Mouse (Mus musculus) layer of hippocampus, postnatal 14 days (tissue): Measurements from ENCODE around the gene B3gnt7. TPM values are rescaled to one million over a fixed set of nuclear protein-coding genes. Genes with fewer than 3 reads are reported as not detected.

Experiments
- DNase-seq, 2 experiments: peaks; one replicate each; pipeline ENCODE4 v3.0.0; 2021 to 2022; ENCODE audit warnings: low spot score in 2 of 2, mixed read lengths in 1 of 2
- long read RNA-seq, 2 experiments: library from polyadenylated mRNA; stranded (forward); transcript quantifications; one replicate each; pipeline ENCODE4 v2.0.0; 2021
- total RNA-seq, 2 experiments: library from RNA; stranded (reverse); gene quantifications; 2 replicates each; pipeline ENCODE4 v1.2.3; 2021

The B3gnt7 gene
- total RNA-seq = 1 to 10 TPM; 2.4 to 2.6 TPM
- long read RNA-seq, experiment 1, partial matches to known transcripts = 0 of 1 reads
- long read RNA-seq, experiment 1, other reads (novel, unspliced or antisense) = 1 of 1 reads
- long read RNA-seq, experiment 2, partial matches to known transcripts = 0 of 1 reads
- long read RNA-seq, experiment 2, other reads (novel, unspliced or antisense) = 0 of 1 reads

DNA sequence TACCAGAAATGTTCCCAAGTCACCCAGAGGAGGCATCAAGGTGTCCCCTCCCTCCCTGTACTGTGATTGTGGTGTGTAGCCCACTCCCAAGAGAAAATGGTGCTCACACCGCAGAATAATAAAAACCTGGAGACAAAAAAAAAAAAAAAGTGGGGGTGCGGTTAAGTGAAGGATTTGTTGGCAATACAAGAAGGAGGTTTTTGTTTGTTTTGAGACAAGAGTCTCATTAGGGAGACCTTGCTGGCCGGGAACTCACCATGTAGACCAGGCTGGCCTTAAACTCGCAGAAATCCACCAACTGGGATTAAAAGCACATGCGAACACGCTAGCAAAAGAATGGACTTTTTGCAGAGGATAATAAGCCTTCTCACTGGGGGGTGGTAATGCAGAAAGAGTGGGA lies at the start of gene B3gnt7:
TSS of gene B3gnt7 (plus strand) at position 301 of the 400 bp plus-strand sequence.
- DNase-seq = no peak

DNA sequence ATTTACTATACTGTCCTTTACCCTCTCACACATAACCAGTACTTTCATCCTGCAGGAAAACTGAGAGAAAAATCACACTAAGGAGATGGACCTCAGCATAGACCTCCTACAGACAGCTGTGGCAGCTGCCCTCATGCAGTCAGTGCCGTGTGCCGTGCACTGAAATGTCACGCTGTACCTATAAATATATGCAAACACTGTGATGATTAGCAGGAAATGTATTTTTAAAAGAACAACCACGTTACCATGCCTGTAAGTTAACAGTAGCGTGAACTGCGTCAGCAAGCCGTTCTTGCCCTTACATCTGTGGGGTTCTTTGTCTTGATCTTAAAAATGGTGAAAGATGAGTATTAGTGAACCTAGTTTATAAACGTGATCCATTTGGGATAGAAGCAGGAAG lies 49.2 kb upstream of the B3gnt7 start:
- DNase-seq = no peak

DNA sequence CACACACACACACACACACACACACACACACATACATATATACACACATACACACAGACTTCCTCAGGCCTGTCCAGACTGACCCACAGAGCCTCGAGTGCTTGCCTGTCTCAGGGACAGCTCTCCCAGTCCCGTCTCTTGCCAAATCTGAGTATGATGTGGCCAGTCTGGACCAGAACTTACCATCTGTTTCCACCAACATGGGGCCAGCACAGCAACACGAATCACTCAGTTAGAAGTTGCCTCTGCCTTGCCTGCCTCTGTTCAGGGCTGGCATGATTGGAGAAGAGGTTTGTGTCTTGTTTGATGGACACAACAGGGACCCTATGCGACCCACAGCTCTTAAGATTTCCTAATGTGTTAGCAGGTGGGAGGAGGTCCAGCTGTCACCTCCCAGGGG lies 46.3 kb upstream of the B3gnt7 start:
- DNase-seq = no peak

DNA sequence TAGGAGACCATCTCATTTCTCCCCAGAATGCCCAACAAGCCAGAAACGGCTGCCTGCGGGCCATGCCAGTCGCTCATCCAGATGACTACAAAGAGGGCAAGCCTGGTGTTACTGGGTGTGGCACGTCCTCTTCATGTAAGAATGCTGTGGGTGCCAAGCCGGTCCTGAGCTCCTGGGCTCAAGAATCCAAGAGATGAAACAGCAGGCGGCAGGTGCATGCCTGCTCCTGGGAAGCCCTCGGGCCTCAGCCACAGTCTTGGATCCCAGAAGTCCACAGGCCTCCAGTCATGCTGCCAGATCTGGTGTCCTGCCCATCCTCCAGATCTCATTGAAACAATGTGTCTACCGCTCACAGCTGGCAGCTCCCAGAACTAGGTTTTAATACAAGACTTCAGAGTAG lies 45.4 kb upstream of the B3gnt7 start:
- no peak for DNase-seq

DNA sequence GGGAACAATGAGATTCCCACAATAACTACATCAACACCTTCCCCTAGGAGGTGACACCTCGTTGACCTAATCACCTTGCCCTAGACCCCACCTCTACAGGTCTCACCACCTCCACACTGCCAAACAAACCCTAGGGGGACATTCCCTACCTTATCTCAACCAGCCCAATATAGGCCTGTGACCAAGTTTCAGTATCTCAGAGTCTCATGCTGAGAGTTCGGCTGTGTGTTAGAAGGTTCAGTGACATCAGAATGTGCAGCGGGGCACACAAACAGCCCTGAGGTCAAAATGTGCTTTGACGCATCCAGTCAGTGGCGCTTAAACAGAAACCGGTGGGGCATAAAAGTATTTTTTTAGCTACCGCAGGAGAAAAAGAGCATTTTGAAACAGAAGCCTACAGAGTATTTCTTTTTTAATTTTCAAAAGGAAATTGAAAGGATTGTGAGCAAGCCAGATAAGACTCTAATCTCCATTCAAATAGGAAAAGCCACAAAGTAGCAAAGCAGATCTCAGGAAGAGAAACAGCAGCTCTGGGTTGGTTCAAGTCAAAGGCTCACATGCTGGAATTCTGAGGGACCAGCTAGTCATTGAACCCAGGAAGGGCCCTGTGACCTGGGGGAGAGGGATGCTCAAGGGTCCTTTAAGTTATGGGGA lies 44.3 kb upstream of the B3gnt7 start:
- no peak for DNase-seq

DNA sequence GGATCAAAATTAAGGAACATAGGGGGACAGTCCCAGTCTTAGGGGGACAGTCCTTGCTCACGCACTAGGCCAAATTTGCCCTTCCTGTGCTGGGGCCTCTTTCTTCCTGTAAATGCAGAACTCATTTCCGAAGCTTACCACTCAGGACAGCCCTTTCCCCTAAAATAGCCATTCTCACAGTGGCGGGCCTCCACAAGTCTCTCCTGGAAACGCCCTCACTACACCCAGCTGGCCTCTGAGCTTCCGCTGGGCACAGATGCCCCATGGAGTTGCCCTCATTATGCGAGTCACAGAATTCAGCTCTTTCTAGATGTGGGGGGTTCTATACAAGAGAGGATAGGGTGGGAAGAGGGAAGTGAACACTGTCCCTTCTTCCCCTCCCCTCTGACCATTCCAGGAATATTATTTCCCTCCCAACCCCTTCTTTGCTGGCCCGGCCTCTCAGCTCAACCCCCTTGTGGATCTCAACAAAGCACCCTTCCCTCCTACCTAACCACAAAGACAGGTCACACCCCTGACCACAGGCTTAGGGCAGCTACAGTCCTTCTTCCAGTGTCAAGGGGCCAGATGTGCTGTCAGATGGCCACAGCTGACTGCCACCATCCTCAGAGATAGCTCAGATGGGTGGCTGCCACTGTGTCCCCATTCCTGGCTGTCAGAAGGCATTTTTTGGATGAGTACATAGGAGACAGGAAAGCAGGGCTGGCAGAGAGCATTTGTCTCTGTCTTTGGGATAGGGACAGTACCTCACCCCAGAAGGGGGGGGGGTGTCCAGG lies 38.9 kb upstream of the B3gnt7 start:
- DNase-seq = no peak

DNA sequence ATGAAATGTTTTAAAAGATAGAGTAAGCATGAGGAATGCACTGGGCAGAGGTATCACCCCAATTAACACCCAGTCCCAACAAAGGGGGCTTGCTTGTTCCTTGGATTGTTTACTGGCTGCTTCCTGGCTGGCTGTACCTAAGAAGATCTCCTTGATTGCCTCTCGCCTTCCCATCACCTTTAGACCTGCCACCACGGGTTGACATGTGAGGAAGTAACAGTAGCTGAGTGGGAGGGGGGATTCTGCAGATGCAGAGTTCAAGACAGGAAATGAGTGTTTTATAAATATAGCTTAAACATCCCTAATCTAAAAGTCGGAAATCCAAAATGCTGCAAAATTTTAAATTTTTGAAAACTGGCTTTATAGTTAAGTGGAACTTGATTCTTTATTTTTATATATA lies 37.6 kb upstream of the B3gnt7 start:
- DNase-seq = no peak

DNA sequence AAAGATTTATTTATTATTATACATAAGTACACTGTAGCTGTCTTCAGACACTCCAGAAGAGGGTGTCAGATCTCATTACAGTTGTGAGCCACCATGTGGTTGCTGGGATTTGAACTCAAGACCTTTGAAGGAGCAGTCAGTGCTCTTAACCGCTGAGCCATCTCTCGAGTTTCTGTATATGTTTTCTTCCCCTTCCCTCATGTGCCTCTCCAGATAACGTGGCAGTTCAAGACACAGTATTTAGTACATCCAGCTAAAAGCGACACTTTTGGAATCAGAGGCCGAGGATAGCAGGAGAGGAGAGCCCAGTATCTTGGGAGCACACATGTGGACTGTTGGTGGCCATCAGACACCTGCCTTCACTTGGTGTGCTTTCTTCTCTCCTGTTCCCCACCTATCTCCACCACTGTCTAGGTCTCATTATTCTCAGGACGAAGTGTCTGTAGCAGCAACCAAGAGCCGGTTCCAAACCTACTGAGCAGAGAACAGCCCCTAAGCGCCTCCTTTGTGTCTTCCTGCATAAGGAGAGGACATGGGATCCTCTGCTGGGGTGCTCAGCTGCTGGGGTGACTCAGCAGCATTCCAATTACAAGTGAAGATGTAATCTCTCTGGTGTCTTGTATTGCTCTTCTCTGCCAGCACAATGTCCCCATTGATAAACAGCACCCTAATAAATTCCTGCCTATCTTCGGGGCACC lies 34.0 kb upstream of the B3gnt7 start:
- DNase-seq = no peak

DNA sequence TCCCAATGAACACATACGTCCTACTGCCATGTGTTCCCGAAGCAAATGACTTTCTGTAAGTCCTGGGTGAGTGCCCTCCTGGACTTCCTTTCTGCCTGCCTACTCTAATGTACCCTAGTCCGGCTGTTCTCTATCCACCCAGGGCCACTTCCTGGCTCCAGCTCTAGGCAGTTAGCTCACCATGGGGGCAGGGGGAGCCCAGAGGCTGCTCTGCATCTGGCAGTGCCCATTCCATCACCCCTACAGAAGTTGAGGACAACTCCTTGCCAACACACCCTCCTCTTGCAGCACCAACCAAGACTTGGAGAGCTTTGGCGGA lies 33.5 kb upstream of the B3gnt7 start:
- no peak for DNase-seq

DNA sequence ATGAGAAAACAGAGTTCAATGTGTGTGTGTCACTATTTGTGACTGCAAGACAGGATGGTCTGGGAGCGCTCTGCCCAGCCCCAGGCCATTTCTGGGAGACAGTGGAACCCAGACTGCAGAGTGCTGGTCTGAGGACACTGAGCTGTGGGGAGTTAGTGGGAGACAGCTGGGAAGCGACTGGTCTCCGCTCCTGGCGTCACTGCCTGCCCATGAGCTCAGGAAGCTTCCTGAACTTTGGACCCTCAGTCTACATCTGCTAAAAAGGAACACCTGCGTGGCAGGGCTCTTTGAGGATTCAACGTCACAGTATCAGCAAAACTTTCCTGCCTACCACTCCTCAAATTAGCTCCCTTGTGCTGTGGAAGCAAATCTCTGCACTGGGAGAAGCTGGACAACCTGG lies 30.9 kb upstream of the B3gnt7 start:
- DNase-seq = no peak

DNA sequence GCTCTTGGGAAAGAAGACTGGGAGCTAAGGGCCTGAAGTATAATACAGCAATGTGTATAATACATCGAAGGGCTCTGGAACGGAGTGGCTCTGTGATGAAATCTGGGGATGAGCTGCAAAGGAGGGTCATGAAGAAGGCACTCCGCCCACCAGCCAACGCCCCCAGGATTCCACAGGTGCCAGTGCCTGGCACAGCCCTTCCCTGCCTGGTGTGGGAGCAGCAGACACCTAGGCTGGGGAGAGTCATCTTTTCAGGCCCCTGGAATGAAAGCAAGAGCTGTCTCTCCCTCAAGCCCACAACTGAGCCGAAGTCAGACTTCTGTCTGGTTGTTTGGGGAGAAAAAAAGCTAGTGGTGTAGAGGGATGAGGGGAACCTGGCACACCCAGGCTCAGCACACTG lies 25.6 kb upstream of the B3gnt7 start:
- DNase-seq = no peak

DNA sequence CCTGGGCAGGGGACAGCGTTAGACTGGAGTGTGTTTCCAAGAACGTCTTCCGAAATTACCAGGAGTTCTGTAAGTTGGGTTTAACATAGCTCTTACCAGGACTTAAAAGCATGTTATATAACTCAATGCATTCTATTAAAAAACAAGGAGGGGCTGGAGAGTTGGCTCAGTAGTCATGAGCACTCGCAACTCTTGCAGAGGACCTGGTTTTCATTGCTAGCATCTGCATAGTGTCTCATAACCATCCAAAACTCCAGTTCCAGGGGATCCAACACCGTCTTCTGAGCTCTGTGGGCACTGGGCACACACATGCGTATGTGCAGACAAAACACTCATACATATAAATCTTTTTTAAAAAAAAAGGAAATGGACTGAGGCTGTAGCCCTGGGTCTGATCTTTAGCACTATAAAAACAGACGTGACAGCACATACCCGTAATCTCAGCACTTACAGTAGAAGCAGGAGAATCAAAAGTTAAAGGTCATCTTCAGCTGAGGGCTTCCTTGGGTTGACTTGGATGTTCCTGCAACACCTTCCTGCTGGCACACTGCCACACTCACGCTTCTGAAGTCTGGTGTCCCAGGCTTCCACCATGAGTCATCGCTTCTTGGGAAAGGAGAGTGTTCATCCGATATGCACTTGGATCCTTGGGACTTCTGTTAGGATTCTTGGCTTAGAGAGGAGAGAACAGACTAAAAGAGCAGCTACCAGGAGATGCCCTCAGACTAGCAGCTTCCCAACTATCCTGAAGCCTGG lies 20.7 kb upstream of the B3gnt7 start:
- no peak for DNase-seq

DNA sequence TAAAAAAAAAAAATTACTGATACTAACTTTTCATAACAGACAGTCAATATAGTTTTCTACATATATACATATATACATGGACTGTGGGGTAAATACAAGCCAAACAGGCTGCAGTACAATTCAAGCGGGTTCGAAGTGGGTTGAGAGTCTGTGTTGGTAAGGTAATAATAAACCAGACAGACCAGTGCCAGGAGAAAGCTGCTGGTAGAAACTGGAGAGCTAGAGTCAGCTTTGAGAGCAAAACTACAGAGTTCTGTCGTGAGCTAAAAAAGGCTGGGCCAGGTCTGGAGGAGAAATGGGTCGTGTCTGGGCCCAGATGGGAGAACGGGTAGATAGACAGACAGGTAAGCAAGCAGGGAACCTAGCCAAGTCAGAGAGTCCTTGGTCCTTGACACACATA lies 18.5 kb upstream of the B3gnt7 start:
- DNase-seq = no peak

DNA sequence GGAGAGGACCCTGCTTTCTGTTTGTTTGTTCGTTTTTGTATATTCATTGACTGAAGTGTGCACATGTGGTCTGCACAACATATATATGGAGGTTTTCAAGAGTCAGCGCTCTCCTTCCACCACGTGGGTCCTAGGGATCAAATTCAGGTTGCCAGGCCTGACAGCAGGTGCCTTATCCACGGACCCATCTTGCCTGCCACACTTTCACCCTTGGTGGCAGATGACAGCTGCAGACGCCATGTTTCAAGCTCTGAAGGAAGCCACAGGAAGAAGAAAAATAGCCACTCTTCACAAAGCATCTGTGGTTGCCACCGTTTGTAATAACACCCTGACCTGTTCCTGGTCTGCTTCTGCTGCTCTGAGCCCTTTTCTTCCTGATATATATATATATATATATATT lies 17.3 kb upstream of the B3gnt7 start:
- no peak for DNase-seq

DNA sequence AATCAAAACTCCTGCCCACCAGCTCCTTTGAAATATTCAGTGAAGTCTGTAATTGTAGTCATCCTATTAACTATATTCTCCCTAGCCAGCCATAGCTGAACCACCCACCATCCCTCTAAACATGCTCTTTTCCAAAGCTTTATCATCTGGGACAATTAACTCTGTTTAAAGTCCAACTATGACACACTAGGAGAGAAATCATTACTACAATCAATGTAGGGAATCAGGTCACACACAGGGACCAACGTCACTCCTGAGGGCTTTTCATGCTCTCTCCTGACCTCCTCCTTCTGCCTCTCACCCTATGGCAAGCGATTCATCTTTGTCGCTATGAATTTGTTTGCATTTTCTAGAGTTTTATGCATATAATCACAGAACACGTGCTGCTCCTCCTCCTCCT lies 15.2 kb upstream of the B3gnt7 start:
- no peak for DNase-seq

DNA sequence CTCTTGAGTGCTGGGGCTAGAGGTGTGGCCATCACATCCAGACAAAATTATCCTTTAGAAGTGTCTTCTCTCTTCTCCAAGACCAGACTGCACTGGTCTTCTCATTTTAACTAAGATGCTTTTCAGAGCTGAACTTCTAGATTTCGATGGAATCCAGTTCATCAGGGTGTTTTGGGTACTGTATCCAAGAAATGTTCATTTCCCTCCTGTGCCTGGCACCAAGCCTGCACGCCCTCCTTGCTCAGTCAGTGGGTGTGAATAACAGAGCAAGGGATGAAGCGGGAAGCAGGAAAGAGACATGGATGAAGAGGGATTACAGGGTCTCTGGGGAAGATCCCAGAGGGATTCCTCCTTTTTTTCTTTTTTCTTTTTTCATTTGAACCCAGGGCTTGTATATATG lies 12.2 kb upstream of the B3gnt7 start:
- no peak for DNase-seq

DNA sequence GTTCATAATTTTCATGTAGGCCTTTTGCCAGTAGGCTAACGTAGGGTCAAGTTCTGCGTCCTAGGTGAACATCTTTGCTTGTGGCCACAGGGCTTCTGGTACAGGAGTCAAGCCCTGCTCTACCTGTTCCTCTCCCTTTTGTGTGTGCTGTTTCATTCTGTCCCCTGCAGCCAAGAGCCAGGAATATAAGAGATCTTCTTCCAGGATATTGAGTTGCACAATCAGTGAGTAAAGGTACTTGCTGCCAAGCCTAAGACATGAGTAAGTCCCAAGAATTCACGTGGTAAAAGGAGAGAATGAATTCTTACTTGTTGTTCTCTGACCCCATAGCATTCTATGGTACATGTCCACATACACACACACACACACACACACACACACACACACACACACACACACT lies 9.5 kb upstream of the B3gnt7 start:
- no peak for DNase-seq

DNA sequence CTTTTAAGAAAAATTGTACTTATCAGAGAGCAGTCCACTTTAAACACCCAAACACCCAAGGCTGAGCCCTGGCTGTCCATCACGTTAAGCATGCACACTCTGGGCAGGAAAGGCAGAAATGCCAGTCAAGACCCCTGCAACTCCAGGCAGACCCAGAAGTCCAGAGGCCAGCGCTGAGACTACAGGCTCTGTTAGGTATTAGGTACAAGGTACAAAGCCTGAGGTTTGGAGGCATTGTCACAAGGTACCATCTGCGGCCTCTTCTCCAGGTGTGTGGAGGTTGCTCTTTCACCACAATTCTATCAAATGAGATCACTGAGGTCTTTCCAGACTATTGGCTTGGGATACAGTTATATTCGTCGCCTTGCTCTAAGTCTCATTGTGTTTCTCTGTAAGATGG lies 8.8 kb upstream of the B3gnt7 start:
- DNase-seq = no peak

DNA sequence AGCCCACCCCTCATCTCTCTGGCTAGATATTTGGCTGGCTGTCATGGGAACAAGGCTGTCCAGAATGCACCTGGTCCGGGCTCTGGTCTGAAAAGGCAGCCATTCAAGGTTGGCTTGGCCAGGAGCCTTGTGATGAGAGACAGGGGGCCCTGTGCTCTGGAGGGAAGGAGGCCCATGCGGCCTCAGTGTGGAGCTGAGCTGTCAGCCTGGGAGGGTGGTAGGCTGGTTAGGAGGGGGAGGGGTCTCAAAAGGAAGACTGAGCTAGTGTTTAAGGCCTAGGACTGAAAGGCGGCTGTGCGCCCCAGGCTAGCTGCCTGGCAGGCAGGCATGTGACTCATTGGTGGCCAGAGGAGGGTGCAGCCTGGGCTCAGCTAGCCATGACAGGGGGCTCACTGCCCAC lies 8.2 kb upstream of the B3gnt7 start:
- DNase-seq = peak in 1 of 2 experiments; percentile 31

DNA sequence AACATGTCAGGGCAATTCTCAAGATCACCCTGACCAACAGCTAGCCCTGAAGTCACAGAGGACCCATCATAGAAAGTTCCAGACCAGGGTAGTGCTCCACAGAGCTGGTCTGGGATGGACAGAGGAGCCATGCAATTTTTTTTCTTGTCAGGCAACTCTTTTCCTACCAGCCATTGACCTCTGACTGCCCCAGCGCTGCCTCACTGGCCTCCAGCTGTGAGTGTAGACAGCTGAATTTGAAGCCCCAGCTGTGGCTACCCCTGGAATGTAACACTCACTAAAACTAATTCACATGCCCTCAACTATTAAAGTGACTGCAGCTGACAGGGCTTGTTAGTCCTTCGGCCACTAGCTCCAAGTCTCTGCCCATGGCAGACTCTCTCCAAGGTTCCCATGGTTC lies 2.5 kb upstream of the B3gnt7 start:
- DNase-seq = no peak

DNA sequence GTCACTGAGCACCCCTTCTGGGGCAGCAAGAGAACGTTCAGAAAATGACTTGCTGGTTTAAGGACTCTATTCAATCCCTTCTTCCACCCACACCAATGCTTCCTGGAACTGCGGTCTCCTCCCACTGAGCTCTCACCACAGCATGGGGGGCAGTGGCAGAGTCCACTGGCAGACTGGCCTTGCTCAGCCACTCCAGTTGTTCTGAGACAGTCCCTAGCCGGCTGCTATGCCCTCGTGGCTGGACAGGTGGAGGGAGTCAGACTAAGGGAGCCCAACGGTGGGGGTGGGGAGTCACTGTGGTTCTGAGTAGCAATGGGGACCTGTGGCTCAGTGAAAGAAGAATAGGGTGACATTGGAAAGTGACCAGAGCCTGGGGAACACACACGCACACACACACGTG lies 1.9 kb upstream of the B3gnt7 start:
- no peak for DNase-seq
